9 mouse cellular contexts compared by ENCODE assay signal in the genomic region with DNA sequence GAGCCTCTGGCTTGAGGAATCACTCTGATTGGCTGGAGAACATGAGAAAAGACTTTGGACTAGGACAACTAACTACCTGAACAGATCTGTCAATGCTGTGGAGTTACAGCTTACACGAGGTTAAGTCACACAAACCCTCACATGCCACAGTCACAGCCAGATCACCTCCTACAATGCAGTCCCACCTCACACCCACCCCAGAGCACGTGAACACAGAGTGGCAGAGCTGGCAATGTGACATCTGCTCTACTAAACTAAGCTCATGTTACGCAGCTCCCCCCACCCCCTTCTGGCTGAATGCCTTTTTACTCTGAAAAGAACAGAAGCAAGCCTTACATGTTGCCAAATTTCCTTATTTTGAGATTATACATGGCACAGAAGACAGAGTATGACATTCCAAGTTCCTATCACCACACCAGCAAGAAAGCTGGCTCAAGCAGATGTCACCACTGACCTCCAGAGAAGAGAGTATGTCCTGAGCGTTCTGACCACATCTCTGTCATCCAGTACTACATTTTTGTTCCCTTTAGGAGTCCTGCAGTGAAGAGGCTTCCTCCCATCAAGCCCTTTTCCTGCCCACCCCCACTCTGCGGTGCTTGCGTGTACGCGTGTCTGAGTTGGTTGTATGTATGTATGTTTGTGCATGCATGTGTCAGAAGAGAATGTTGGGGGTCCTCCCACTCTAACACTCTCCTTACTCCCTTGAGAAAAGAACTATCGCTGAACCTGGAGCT. TPM values are rescaled to one million over a fixed set of nuclear protein-coding genes. Genes with fewer than 3 reads are reported as not detected.
DNase-seq lines count a peak whose midpoint lies in the region; ATAC-seq and TF ChIP-seq lines count a peak whose summit lies in the region.
"Had no signal": no experiment of that assay in that cellular context is flagged by ENCODE, and none has a peak within 500 bp of the region (broad histone marks: within the 10 kb centered on the region; RNA-seq: fewer than 3 reads in every experiment).

No protein-coding gene starts in this region.

- intact Hi-C loops in heart, postnatal 36 days (cut with DNase I), result no loop called here

- H3K9ac ChIP-seq in forebrain, embryonic 15.5 days (replicated peaks), result no peak overlapping the region

- peaks cover 56% of the 10 kb centered on the region for H3K36me3 ChIP-seq in megakaryocyte, embryonic 14.5 days (replicated peaks; ENCODE audit: low read length)
- no peaks in the 10 kb centered on the region for H3K36me3 ChIP-seq in forebrain, embryonic 15.5 days
- H3K36me3 ChIP-seq in thymus, adult 2 months (ENCODE audit: control insufficient read depth, insufficient read depth, low read length), result no peaks in the 10 kb centered on the region

- H3K27ac ChIP-seq in forebrain, embryonic 15.5 days (replicated peaks), result peak overlapping the region; percentile 71
- H3K27ac ChIP-seq in thymus, adult 2 months (ENCODE audit: control insufficient read depth, insufficient read depth, low read length), result no peak overlapping the region

- peak; percentile 43 to 53 for DNase-seq in heart, postnatal 36 days
- DNase-seq in layer of hippocampus, postnatal 14 days (ENCODE audit: low spot score in 2 of 2), result peak; percentile 46 to 79
- DNase-seq in lung, postnatal 10 days, result peak; percentile 63
- DNase-seq in thymus, adult 2 months, result no peak

- ATAC-seq in megakaryocyte, adult 5-6 weeks (ENCODE audit: poor library complexity, severe bottlenecking), result no peak
- peak; percentile 92 for ATAC-seq in forebrain, embryonic 15.5 days (replicated peaks)
- ATAC-seq in erythroid progenitor cell, adult 5-6 weeks (replicated peaks; ENCODE audit: low FRiP score, poor library complexity, severe bottlenecking), result no peak
- ATAC-seq: Patski had no signal

- WGBS in forebrain, embryonic 15.5 days, result 51% methylated on average over 9 of the region's 9 CpGs
- 76% methylated on average over 9 of the region's 9 CpGs for WGBS in thymus, adult 2 months

- TF ChIP-seq POLR2A in thymus, adult 2 months (IDR thresholded peaks at IDR 0.05; ENCODE audit: control insufficient read depth, extremely low read depth, insufficient read depth, low read length, poor library complexity), result no peak

- no peak for TF ChIP-seq CTCF in thymus, adult 2 months (IDR thresholded peaks at IDR 0.05; ENCODE audit: borderline replicate concordance, control insufficient read depth, extremely low read depth, insufficient read depth, low read length, poor library complexity)

- H3K4me3 ChIP-seq in megakaryocyte, embryonic 14.5 days (replicated peaks), result peak overlapping the region; percentile 79
- H3K4me3 ChIP-seq in forebrain, embryonic 15.5 days, result no peak overlapping the region
- no peak overlapping the region for H3K4me3 ChIP-seq in thymus, adult 2 months (ENCODE audit: control insufficient read depth, insufficient read depth, low read length)

- H3K9me3 ChIP-seq in megakaryocyte, embryonic 14.5 days, result no peaks in the 10 kb centered on the region
- no peaks in the 10 kb centered on the region for H3K9me3 ChIP-seq in forebrain, embryonic 15.5 days

- H3K4me2 ChIP-seq in forebrain, embryonic 15.5 days (replicated peaks), result no peak overlapping the region

- H3K4me1 ChIP-seq in megakaryocyte, embryonic 14.5 days, result peaks cover 86% of the 10 kb centered on the region
- H3K4me1 ChIP-seq in forebrain, embryonic 15.5 days, result peaks cover 23% of the 10 kb centered on the region
- H3K4me1 ChIP-seq in thymus, adult 2 months (replicated peaks; ENCODE audit: control insufficient read depth, insufficient read depth, low read length), result no peaks in the 10 kb centered on the region

- H3K27me3 ChIP-seq in megakaryocyte, embryonic 14.5 days (replicated peaks), result no peaks in the 10 kb centered on the region
- no peaks in the 10 kb centered on the region for H3K27me3 ChIP-seq in forebrain, embryonic 15.5 days
- no peaks in the 10 kb centered on the region for H3K27me3 ChIP-seq in thymus, adult 2 months (ENCODE audit: control insufficient read depth, insufficient read depth, low read length)
- H3K27me3 ChIP-seq: Patski had no signal

RNA-seq across cellular contexts. Expression of a gene that starts 9.4 kb away (rescaled TPM):
- 1.8 and 2.3 TPM in 2 replicates for polyA plus RNA-seq in megakaryocyte, embryonic 14.5 days (2012; ENCODE audit: insufficient read depth, low replicate concordance)
- 13.3 and 17.0 TPM in 2 replicates for total RNA-seq in megakaryocyte, adult 5-6 weeks (2015)
- total RNA-seq in megakaryocyte, adult 5-6 weeks (2017), result 9.3 and 10.7 TPM in 2 replicates
- 14.2 and 15.0 TPM in 2 replicates for polyA plus RNA-seq in forebrain, embryonic 15.5 days (2015; fragmentation: Nextera tagmentation; extraction: Ambion mirVana)
- total RNA-seq in heart, postnatal 36 days (2021), result 10 to 100 TPM; 39.6 to 45.0 TPM
- 10 to 100 TPM; 20.3 to 22.5 TPM for total RNA-seq in layer of hippocampus, postnatal 14 days (2021)
- total RNA-seq in erythroid progenitor cell, adult 5-6 weeks (2015; ENCODE audit: low replicate concordance), result 18.4 and 33.1 TPM in 2 replicates
- 22.6 and 23.8 TPM in 2 replicates for total RNA-seq in erythroid progenitor cell, adult 5-6 weeks (2017; ENCODE audit: low replicate concordance)
- polyA plus RNA-seq in thymus, adult 2 months (2012; rRNA removed), result 15.0 and 17.8 TPM in 2 replicates
